Mouse (Mus musculus) stomach, postnatal 0 days (tissue): ENCODE measurements at regions not wholly inside any gene's neighbourhood (a gene's known extent, or its start where the extent isn't known, plus 50 kb on each side); places are given as distances from the start of the nearest gene placed in this dataset.

Experiments
- ATAC-seq: fragments of 200-750 bp; cut with Nextera tagmentation; 2 replicates; pipeline ENCODE4 v1.8.0; 2017; ENCODE audit not compliant: low FRiP score, low TSS enrichment
- DNase-seq: peaks from one replicate; pipeline ENCODE4 v3.0.0-alpha.2; 2016; ENCODE audit warnings: low spot score
- H3K27ac ChIP-seq: fragments of 300-500 bp; sonication (generic); replicated peaks from 2 replicates; pipeline ENCODE4 v1.5.1; 2014; ENCODE audit warnings: mild to moderate bottlenecking, control low read depth
- H3K27me3 ChIP-seq: fragments of 300-500 bp; sonication (generic); 2 replicates; pipeline ENCODE4 v1.6.1; 2014; ENCODE audit warnings: low read length; ENCODE audit not compliant: control insufficient read depth, insufficient read depth
- H3K36me3 ChIP-seq: fragments of 300-500 bp; sonication (generic); 2 replicates; pipeline ENCODE4 v1.6.1; 2014; ENCODE audit warnings: low read length, mixed read lengths; ENCODE audit not compliant: control insufficient read depth, insufficient read depth
- H3K4me1 ChIP-seq: fragments of 300-500 bp; sonication (generic); replicated peaks from 2 replicates; pipeline ENCODE4 v1.6.1; 2014; ENCODE audit warnings: antibody characterized with exemption; ENCODE audit not compliant: control insufficient read depth, insufficient read depth
- H3K4me2 ChIP-seq: fragments of 300-500 bp; sonication (generic); replicated peaks from 2 replicates; pipeline ENCODE4 v1.6.1; 2014; ENCODE audit warnings: low read depth, mild to moderate bottlenecking, control low read depth, moderate library complexity
- H3K4me3 ChIP-seq: fragments of 300-500 bp; sonication (generic); 2 replicates; pipeline ENCODE4 v1.5.1; 2014; ENCODE audit warnings: low read depth, low read length, control low read depth
- H3K9ac ChIP-seq: fragments of 300-500 bp; sonication (generic); 2 replicates; pipeline ENCODE4 v1.6.1; 2014; ENCODE audit warnings: mild to moderate bottlenecking, low read length, control low read depth, mixed read lengths
- H3K9me3 ChIP-seq: fragments of 300-500 bp; sonication (generic); 2 replicates; pipeline ENCODE4 v1.6.1; 2016; ENCODE audit warnings: low read length; ENCODE audit not compliant: control insufficient read depth
- CTCF ChIP-seq: IDR thresholded peaks from 2 replicates; pipeline ENCODE4 v1.5.1; 2016; ENCODE audit warnings: antibody characterized with exemption, low read depth, mild to moderate bottlenecking, moderate library complexity
- EP300 ChIP-seq: optimal IDR thresholded peaks from 2 replicates; pipeline ENCODE3; 2016; ENCODE audit warnings: antibody characterized with exemption
- WGBS: fragments of 180-500 bp; shearing (Covaris S2); extraction: QIAGEN DNeasy Blood & Tissue Kit; methylation state at CpG from one replicate; pipeline ENCODE4 v1.1.7; 2014; 5-methylcytosine and 5-hydroxymethylcytosine counted together

DNA sequence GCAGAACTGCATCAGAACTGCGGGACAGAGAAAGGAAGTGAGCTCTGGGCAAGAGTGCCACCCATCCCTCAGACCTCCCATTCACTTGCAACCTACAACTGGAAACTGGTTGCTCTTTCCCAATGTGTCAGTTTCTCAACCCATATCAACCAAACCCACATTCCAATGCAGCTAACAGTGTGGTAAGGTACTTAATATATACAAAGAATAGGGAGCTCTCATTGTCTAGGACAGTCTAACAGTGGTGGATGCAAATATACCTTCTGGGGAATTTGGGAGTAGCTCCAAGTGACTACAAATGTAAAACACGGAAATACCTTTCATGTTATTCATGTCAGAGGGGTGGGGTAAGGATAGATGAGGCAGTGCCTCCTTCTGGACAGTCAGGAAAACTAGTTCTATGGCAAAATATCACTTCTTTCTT is 171.0 kb upstream of the Smim15 start:
- Histone ChIP-seq H3K27me3 (no peaks in the 10 kb centered on the region), H3K4me3 (no peak overlapping the region), H3K9ac (no peak overlapping the region), H3K9me3 (no peaks in the 10 kb centered on the region), H3K36me3 (no peaks in the 10 kb centered on the region), H3K27ac (no peak overlapping the region), H3K4me1 (0 out of 2 replicates have a peak, but pooled peaks cover 6% of the 10 kb centered on the region), H3K4me2 (no peak overlapping the region)
- DNase-seq, result no peak
- ATAC-seq, result 0 out of 2 replicates have a peak, but pooled peaks have one; percentile 26
- TF ChIP-seq CTCF (peak; percentile 65), EP300 (no peak)
- 44% methylated on average over 2 of the region's 2 CpGs for WGBS

DNA sequence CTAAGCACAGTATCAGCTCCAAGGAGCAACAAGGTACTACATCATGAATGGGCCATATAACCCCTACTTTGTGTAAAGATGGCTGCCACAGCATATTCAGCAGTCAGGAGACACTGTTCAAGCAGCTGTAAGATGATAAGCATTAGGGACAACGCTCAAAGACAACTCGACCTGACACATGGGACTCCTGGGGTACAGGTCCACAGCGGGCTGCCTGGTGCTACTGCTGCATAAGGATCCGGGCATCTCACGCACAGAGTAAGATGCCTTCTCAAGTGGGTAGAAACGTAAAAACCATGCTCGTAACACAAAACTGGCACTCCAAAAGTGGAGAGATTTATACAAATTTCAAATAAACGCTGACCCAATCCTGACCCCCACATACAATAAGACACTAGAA is 171.7 kb upstream of the Smim15 start:
- Histone ChIP-seq H3K4me2 (no peak overlapping the region), H3K9me3 (no peaks in the 10 kb centered on the region), H3K27me3 (no peaks in the 10 kb centered on the region), H3K4me3 (no peak overlapping the region), H3K27ac (no peak overlapping the region), H3K9ac (no peak overlapping the region), H3K36me3 (no peaks in the 10 kb centered on the region), H3K4me1 (0 out of 2 replicates have a peak, but pooled peaks cover 6% of the 10 kb centered on the region)
- TF ChIP-seq CTCF (no peak), EP300 (no peak)
- ATAC-seq (no peak), DNase-seq (no peak)
- 77% methylated on average over 8 of the region's 8 CpGs for WGBS

DNA sequence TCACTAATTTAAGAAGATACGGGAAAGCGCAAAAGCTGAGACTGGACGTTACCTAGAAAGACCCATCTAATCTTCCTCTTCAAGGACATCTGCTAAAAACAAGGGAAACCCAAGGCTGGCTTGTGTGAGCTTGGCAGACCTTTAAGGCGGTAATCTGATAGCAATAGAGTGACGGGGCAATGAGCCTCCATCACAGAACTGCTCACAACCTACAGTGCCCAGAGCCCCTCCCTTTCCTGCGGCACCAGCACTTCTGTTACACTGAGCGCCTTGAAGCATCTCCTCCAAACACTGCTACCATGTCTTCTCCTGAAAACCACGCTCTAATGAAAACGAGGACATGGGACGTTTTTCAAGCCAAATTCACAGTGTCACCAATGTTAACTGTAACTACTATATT is 172.1 kb upstream of the Smim15 start:
- Histone ChIP-seq H3K4me1 (0 out of 2 replicates have a peak, but pooled peaks cover 6% of the 10 kb centered on the region), H3K4me2 (no peak overlapping the region), H3K9ac (no peak overlapping the region), H3K27me3 (no peaks in the 10 kb centered on the region), H3K9me3 (no peaks in the 10 kb centered on the region), H3K36me3 (no peaks in the 10 kb centered on the region), H3K4me3 (no peak overlapping the region), H3K27ac (no peak overlapping the region)
- ATAC-seq, result no peak
- 75% methylated on average over 10 of the region's 10 CpGs for WGBS
- no peak for DNase-seq
- TF ChIP-seq CTCF, result no peak

GRCm38 (mm10) chr13:107868906-107869305 is 175.3 kb upstream of the Smim15 start:
- Histone ChIP-seq H3K27me3 (no peaks in the 10 kb centered on the region), H3K27ac (no peak overlapping the region), H3K4me3 (no peak overlapping the region), H3K4me1 (0 out of 2 replicates have a peak, but pooled peaks cover 4% of the 10 kb centered on the region), H3K9ac (no peak overlapping the region), H3K9me3 (no peaks in the 10 kb centered on the region), H3K4me2 (no peak overlapping the region), H3K36me3 (no peaks in the 10 kb centered on the region)
- ATAC-seq (no peak), DNase-seq (no peak)
- 72% methylated on average over 7 of the region's 7 CpGs for WGBS
- no peak for TF ChIP-seq EP300
- no peak for TF ChIP-seq CTCF

- DNase-seq (no peak), ATAC-seq (no peak)
- no peak overlapping the region for H3K4me3 ChIP-seq
- WGBS, result 92% methylated on average over 4 of the region's 4 CpGs
- no peak overlapping the region for H3K4me2 ChIP-seq
- H3K27me3 ChIP-seq, result no peaks in the 10 kb centered on the region
- H3K27ac ChIP-seq, result no peak overlapping the region
- TF ChIP-seq EP300 (no peak), CTCF (no peak)
- no peaks in the 10 kb centered on the region for H3K4me1 ChIP-seq
- H3K36me3 ChIP-seq, result no peaks in the 10 kb centered on the region
- H3K9ac ChIP-seq, result no peak overlapping the region
- no peaks in the 10 kb centered on the region for H3K9me3 ChIP-seq
Measured at GRCm38 (mm10) chr13:107866825-107867224, 177.4 kb upstream of the Smim15 start.

- Histone ChIP-seq H3K27me3 (no peaks in the 10 kb centered on the region), H3K4me3 (no peak overlapping the region), H3K9ac (no peak overlapping the region), H3K9me3 (no peaks in the 10 kb centered on the region), H3K4me2 (no peak overlapping the region), H3K36me3 (no peaks in the 10 kb centered on the region), H3K4me1 (no peaks in the 10 kb centered on the region), H3K27ac (no peak overlapping the region; the same call in 1 of the 2 replicates)
- 63% methylated on average over 11 of the region's 11 CpGs for WGBS
- TF ChIP-seq EP300 (no peak), CTCF (no peak)
- ATAC-seq (no peak), DNase-seq (no peak)
Measured at GRCm38 (mm10) chr13:107862793-107863654, 181.2 kb upstream of the Smim15 start.
